In genomic region chr4:128727019-128727720, GRCm38 (mm10) we compare ENCODE assay signal across 7 mouse cellular contexts. TPM values are rescaled to one million over a fixed set of nuclear protein-coding genes. Genes with fewer than 3 reads are reported as not detected.
DNase-seq lines count a peak whose midpoint lies in the region; ATAC-seq lines count a peak whose summit lies in the region.

No protein-coding gene starts in this region.

- H3K9me3 ChIP-seq in limb, embryonic 13.5 days, result no peaks in the 10 kb centered on the region
- no peaks in the 10 kb centered on the region for H3K9me3 ChIP-seq in midbrain, embryonic 14.5 days (ENCODE audit: control insufficient read depth, low read length)

- H3K9ac ChIP-seq in limb, embryonic 13.5 days, result peak overlapping the region; percentile 100
- H3K9ac ChIP-seq in midbrain, embryonic 14.5 days (replicated peaks; ENCODE audit: low read length), result peak overlapping the region; percentile 100

- H3K4me1 ChIP-seq in limb, embryonic 13.5 days, result peaks cover 44% of the 10 kb centered on the region
- H3K4me1 ChIP-seq in midbrain, embryonic 14.5 days (ENCODE audit: control insufficient read depth, insufficient read depth, low read length), result peaks cover 57% of the 10 kb centered on the region

- DNase-seq in adrenal gland, adult 8-10 months, result peak; percentile 69
- peak; percentile 83 for DNase-seq in embryo, embryonic 9.5 days (ENCODE audit: extremely low spot score)
- peak; percentile 99 for DNase-seq in heart, adult 11 months
- peak; percentile 82 for DNase-seq in kidney, adult 11 months
- DNase-seq in midbrain, embryonic 14.5 days, result peak; percentile 94
- DNase-seq in spleen, postnatal 10 days (ENCODE audit: low spot score in 2 of 2), result peak; percentile 81 to 89

- H3K4me3 ChIP-seq in limb, embryonic 13.5 days, result peak overlapping the region; percentile 98
- peak overlapping the region; percentile 98 for H3K4me3 ChIP-seq in midbrain, embryonic 14.5 days (replicated peaks; ENCODE audit: low read depth, low read length)

- ATAC-seq in limb, embryonic 13.5 days (ENCODE audit: low FRiP score, low read depth), result peak; percentile 93
- peak; percentile 90 for ATAC-seq in midbrain, embryonic 14.5 days (ENCODE audit: low FRiP score, low TSS enrichment)

- peaks cover 22% of the 10 kb centered on the region for H3K36me3 ChIP-seq in limb, embryonic 13.5 days
- peaks cover 18% of the 10 kb centered on the region for H3K36me3 ChIP-seq in midbrain, embryonic 14.5 days (ENCODE audit: control insufficient read depth, insufficient read depth, low read length)

- 3% methylated on average over 21 of the region's 68 CpGs for WGBS in limb, embryonic 13.5 days
- 3% methylated on average over 64 of the region's 68 CpGs for WGBS in midbrain, embryonic 14.5 days

- 0 out of 2 replicates have a peak, but pooled peaks cover 5% of the 10 kb centered on the region for H3K27me3 ChIP-seq in limb, embryonic 13.5 days
- H3K27me3 ChIP-seq in midbrain, embryonic 14.5 days (ENCODE audit: control insufficient read depth, insufficient read depth, low read length), result no peaks in the 10 kb centered on the region

- H3K27ac ChIP-seq in limb, embryonic 13.5 days, result peak overlapping the region; percentile 92
- H3K27ac ChIP-seq in midbrain, embryonic 14.5 days (replicated peaks; ENCODE audit: low read depth, low read length), result peak overlapping the region; percentile 98

- H3K4me2 ChIP-seq in limb, embryonic 13.5 days (replicated peaks), result peak overlapping the region; percentile 86
- peak overlapping the region; percentile 98 for H3K4me2 ChIP-seq in midbrain, embryonic 14.5 days (ENCODE audit: low read length)

RNA-seq across cellular contexts. Expression of gene A3galt2, which starts 28.0 kb away (rescaled TPM):
- under 1 TPM; 0.14 to 0.34 (median 0.15) TPM for total RNA-seq in adrenal gland, adult 8-10 months (2022)
- polyA plus RNA-seq in limb, embryonic 13.5 days (2015; fragmentation: Nextera tagmentation; extraction: Ambion mirVana), result 0.09 and 0.15 TPM in 2 replicates
- polyA plus RNA-seq in midbrain, embryonic 14.5 days (2014; fragmentation: Nextera tagmentation; extraction: Ambion mirVana), result 0.47 and 0.74 TPM in 2 replicates

Comparison
In these comparisons a context has a peak if more than half of its experiments do, and no peak if none do; other contexts are left out.
1. Peak in every context shown above with its lines: DNase-seq, ATAC-seq, H3K4me3 ChIP-seq and H3K27ac ChIP-seq.